8 mouse cellular contexts compared by ENCODE assay signal in the genomic region with DNA sequence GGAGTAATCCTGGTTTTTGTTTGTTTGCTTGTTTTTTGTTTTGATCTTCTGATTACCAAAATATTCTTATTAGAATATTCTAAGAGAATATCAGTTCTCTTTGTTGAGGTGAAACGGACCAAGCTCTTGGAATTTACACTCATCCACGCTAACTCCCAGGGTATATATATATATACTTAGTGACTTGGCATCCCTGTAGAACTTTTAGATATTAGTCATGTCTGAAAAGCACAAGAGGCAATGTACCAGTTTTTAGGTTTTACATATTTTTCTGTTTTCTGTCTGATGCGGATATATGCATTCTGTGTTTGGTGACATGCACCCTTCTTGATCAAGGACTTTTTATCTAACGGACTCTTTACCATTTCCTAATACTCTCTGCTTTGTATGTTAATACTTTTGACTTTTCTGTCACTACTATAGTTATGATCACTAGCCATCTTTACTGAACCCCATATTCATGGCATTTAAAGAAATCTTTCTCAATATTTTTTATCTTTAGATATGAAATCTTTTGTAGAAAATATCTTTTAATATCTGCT. TPM values are rescaled to one million over a fixed set of nuclear protein-coding genes. Genes with fewer than 3 reads are reported as not detected.
DNase-seq lines count a peak whose midpoint lies in the region; ATAC-seq and TF ChIP-seq lines count a peak whose summit lies in the region.

No protein-coding gene starts in this region.

- peak overlapping the region; percentile 59; the same call in 1 of the 2 replicates for H3K4me3 ChIP-seq in lung, postnatal 0 days (ENCODE audit: low read depth, low read length)
- peak overlapping the region; percentile 44 for H3K4me3 ChIP-seq in forebrain, embryonic 11.5 days (ENCODE audit: low read depth, low read length)
- peak overlapping the region; percentile 52 for H3K4me3 ChIP-seq in limb, embryonic 15.5 days
- peak overlapping the region; percentile 62 for H3K4me3 ChIP-seq in stomach, embryonic 15.5 days (replicated peaks)

- no peak for TF ChIP-seq CTCF in lung, postnatal 0 days (IDR thresholded peaks at IDR 0.05)

- H3K27ac ChIP-seq in lung, postnatal 0 days (ENCODE audit: low read length) = peak overlapping the region; percentile 90
- peak overlapping the region; percentile 80 for H3K27ac ChIP-seq in forebrain, embryonic 11.5 days (ENCODE audit: low read depth, low read length)
- peak overlapping the region; percentile 95 for H3K27ac ChIP-seq in limb, embryonic 15.5 days
- peak overlapping the region; percentile 96 for H3K27ac ChIP-seq in stomach, embryonic 15.5 days

- H3K9ac ChIP-seq in lung, postnatal 0 days (replicated peaks; ENCODE audit: low read depth) = peak overlapping the region; percentile 57
- peak overlapping the region; percentile 76 for H3K9ac ChIP-seq in forebrain, embryonic 11.5 days (ENCODE audit: low read length)
- H3K9ac ChIP-seq in limb, embryonic 15.5 days = peak overlapping the region; percentile 56
- H3K9ac ChIP-seq in stomach, embryonic 15.5 days = peak overlapping the region; percentile 48; the same call in 1 of the 2 replicates

- DNase-seq in lung, postnatal 0 days (ENCODE audit: low spot score) = no peak
- no peak for DNase-seq in lung, postnatal 14 days
- DNase-seq in forebrain, embryonic 11.5 days (ENCODE audit: low spot score) = no peak
- no peak for DNase-seq in kidney, adult 18-20 months
- no peak for DNase-seq in gastrocnemius, postnatal 25 days
- DNase-seq in yolk sac, embryonic 10.5 days (ENCODE audit: low spot score) = no peak

- 22% methylated on average over 4 of the region's 4 CpGs for WGBS in lung, postnatal 0 days
- WGBS in forebrain, embryonic 11.5 days = 46% methylated on average over 4 of the region's 4 CpGs
- 37% methylated on average over 4 of the region's 4 CpGs for WGBS in limb, embryonic 15.5 days
- 28% methylated on average over 4 of the region's 4 CpGs for WGBS in stomach, embryonic 15.5 days

- no peaks in the 10 kb centered on the region for H3K4me1 ChIP-seq in lung, postnatal 0 days (ENCODE audit: insufficient read depth, low read depth, low read length)
- no peaks in the 10 kb centered on the region for H3K4me1 ChIP-seq in forebrain, embryonic 11.5 days (replicated peaks; ENCODE audit: control insufficient read depth, insufficient read depth, low read length)
- peaks cover 4% of the 10 kb centered on the region for H3K4me1 ChIP-seq in limb, embryonic 15.5 days
- H3K4me1 ChIP-seq in stomach, embryonic 15.5 days = 0 out of 2 replicates have a peak, but pooled peaks cover 3% of the 10 kb centered on the region

- H3K9me3 ChIP-seq in lung, postnatal 0 days (ENCODE audit: low read length) = no peaks in the 10 kb centered on the region
- no peaks in the 10 kb centered on the region for H3K9me3 ChIP-seq in forebrain, embryonic 11.5 days (ENCODE audit: control insufficient read depth, low read length)
- no peaks in the 10 kb centered on the region for H3K9me3 ChIP-seq in limb, embryonic 15.5 days
- no peaks in the 10 kb centered on the region for H3K9me3 ChIP-seq in stomach, embryonic 15.5 days

- no peak for TF ChIP-seq EP300 in lung, postnatal 0 days (IDR thresholded peaks at IDR 0.05)

- no peak for ATAC-seq in lung, postnatal 0 days
- no peak for ATAC-seq in forebrain, embryonic 11.5 days (replicated peaks; ENCODE audit: low FRiP score)
- ATAC-seq in limb, embryonic 15.5 days (ENCODE audit: insufficient number of reproducible peaks, low FRiP score, low TSS enrichment, low read depth) = no peak
- no peak for ATAC-seq in stomach, embryonic 15.5 days (ENCODE audit: insufficient read depth, low FRiP score, low read depth)

- H3K4me2 ChIP-seq in lung, postnatal 0 days (replicated peaks; ENCODE audit: low read depth, low read length) = peak overlapping the region; percentile 71
- peak overlapping the region; percentile 77; the same call in 1 of the 2 replicates for H3K4me2 ChIP-seq in forebrain, embryonic 11.5 days (ENCODE audit: low read depth, low read length, severe bottlenecking)
- H3K4me2 ChIP-seq in limb, embryonic 15.5 days = peak overlapping the region; percentile 68
- H3K4me2 ChIP-seq in stomach, embryonic 15.5 days = peak overlapping the region; percentile 76

- H3K36me3 ChIP-seq in lung, postnatal 0 days (ENCODE audit: insufficient read depth, low read length) = no peaks in the 10 kb centered on the region
- no peaks in the 10 kb centered on the region for H3K36me3 ChIP-seq in forebrain, embryonic 11.5 days (ENCODE audit: control insufficient read depth, insufficient read depth, low read length)
- no peaks in the 10 kb centered on the region for H3K36me3 ChIP-seq in limb, embryonic 15.5 days
- H3K36me3 ChIP-seq in stomach, embryonic 15.5 days = no peaks in the 10 kb centered on the region

- H3K27me3 ChIP-seq in lung, postnatal 0 days (replicated peaks; ENCODE audit: insufficient read depth, low read length) = no peaks in the 10 kb centered on the region
- no peaks in the 10 kb centered on the region for H3K27me3 ChIP-seq in forebrain, embryonic 11.5 days (ENCODE audit: control insufficient read depth, insufficient read depth, low read length)
- no peaks in the 10 kb centered on the region for H3K27me3 ChIP-seq in limb, embryonic 15.5 days
- H3K27me3 ChIP-seq in stomach, embryonic 15.5 days (replicated peaks) = no peaks in the 10 kb centered on the region

RNA-seq across cellular contexts. Expression of a gene that starts 18.1 kb away (rescaled TPM):
- 3.4 and 3.9 TPM in 2 replicates for polyA plus RNA-seq in lung, postnatal 0 days (2015; fragmentation: Nextera tagmentation; extraction: Ambion mirVana)
- 1.2 and 1.3 TPM in 2 replicates for polyA plus RNA-seq in forebrain, embryonic 11.5 days (2014; fragmentation: Nextera tagmentation; extraction: Ambion mirVana)
- polyA plus RNA-seq in limb, embryonic 15.5 days (2015; fragmentation: Nextera tagmentation; extraction: Ambion mirVana) = 5.4 and 5.5 TPM in 2 replicates
- 5.1 and 5.9 TPM in 2 replicates for polyA plus RNA-seq in stomach, embryonic 15.5 days (2015; fragmentation: Nextera tagmentation; extraction: Ambion mirVana)
- total RNA-seq in gastrocnemius, postnatal 25 days (2021) = 1 to 10 TPM; 3.0 to 6.3 TPM

RNA-seq across cellular contexts. Expression of a gene that starts 28.4 kb away (rescaled TPM):
- polyA plus RNA-seq in lung, postnatal 0 days (2015; fragmentation: Nextera tagmentation; extraction: Ambion mirVana) = 8.8 and 9.0 TPM in 2 replicates
- 9.6 TPM in 2 replicates for polyA plus RNA-seq in forebrain, embryonic 11.5 days (2014; fragmentation: Nextera tagmentation; extraction: Ambion mirVana)
- polyA plus RNA-seq in limb, embryonic 15.5 days (2015; fragmentation: Nextera tagmentation; extraction: Ambion mirVana) = 10.6 and 11.4 TPM in 2 replicates
- 13.4 and 13.5 TPM in 2 replicates for polyA plus RNA-seq in stomach, embryonic 15.5 days (2015; fragmentation: Nextera tagmentation; extraction: Ambion mirVana)
- total RNA-seq in gastrocnemius, postnatal 25 days (2021) = 1 to 10 TPM; 1.1 to 1.4 TPM

RNA-seq across cellular contexts. Expression of a gene that starts 49.6 kb away (rescaled TPM):
- polyA plus RNA-seq in lung, postnatal 0 days (2015; fragmentation: Nextera tagmentation; extraction: Ambion mirVana) = 12.7 TPM in 2 replicates
- polyA plus RNA-seq in forebrain, embryonic 11.5 days (2014; fragmentation: Nextera tagmentation; extraction: Ambion mirVana) = 16.3 and 18.6 TPM in 2 replicates
- polyA plus RNA-seq in limb, embryonic 15.5 days (2015; fragmentation: Nextera tagmentation; extraction: Ambion mirVana) = 19.9 and 22.3 TPM in 2 replicates
- polyA plus RNA-seq in stomach, embryonic 15.5 days (2015; fragmentation: Nextera tagmentation; extraction: Ambion mirVana) = 16.0 and 16.3 TPM in 2 replicates
- 1 to 10 TPM; 1.8 to 3.1 TPM for total RNA-seq in gastrocnemius, postnatal 25 days (2021)
